Mouse (Mus musculus) C2C12 (cell line): ENCODE data around the gene Adi1.

Source experiments
- CTCF ChIP-seq: IDR thresholded peaks from one replicate; pipeline ENCODE4 v1.5.1; 2011; ENCODE audit not compliant: control insufficient read depth, insufficient read depth, insufficient read length
- MYOG ChIP-seq: IDR thresholded peaks from one replicate; pipeline ENCODE4 v1.6.1; 2011; ENCODE audit not compliant: control insufficient read depth, insufficient read length; ENCODE audit errors: extremely low read depth

DNA sequence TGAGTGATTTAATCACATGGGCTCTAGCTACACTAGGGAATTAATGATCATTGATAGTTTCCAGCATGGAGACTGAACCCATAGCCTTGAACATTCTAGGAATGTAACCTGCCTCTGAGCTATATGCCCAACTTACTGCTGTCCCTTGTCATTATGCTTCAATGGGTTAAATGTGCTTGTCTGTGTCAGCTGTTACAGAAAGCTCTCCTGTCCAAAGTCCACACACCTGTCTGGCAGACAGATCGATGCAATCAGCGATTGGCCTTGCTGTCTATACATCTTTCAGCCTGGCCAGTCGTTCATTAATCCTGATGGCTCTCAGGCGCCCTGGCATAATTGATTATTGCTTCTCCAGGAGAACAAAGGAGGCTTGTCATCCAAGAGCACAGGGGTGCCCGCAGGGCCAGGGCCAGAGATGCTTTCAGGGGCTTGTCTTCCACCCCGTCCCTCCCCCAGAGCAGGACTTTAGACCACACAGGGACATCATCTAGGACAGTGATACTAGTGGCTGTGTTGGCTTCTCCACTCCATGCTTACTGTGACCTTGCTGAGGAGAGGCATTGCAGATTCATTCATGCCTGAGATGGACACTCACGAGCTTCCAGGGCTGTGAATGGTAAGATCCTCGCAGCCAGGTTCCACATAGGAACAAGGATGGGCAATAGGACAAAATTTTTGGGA is 11.3 kb downstream of the Adi1 start:
- no peak for TF ChIP-seq MYOG
- no peak for TF ChIP-seq CTCF
